Mouse (Mus musculus): Measurements from ENCODE around the gene Grin2a. TPM values are rescaled to one million over a fixed set of nuclear protein-coding genes. Genes with fewer than 3 reads are reported as not detected.

Grin2a gene
- polyA plus RNA-seq, 1 experiment from 2014 or later: 1.0 TPM

- no peak for DNase-seq (ENCODE audit: low spot score)
- no peaks in the 10 kb centered on the region for H3K27me3 ChIP-seq (ENCODE audit: control insufficient read depth, insufficient read depth, low read length)
- 87% methylated on average over 5 of the region's 5 CpGs for WGBS
Observed at GRCm38 (mm10) chr16:9535196-9535595, 460.2 kb downstream of the Grin2a start.

DNA sequence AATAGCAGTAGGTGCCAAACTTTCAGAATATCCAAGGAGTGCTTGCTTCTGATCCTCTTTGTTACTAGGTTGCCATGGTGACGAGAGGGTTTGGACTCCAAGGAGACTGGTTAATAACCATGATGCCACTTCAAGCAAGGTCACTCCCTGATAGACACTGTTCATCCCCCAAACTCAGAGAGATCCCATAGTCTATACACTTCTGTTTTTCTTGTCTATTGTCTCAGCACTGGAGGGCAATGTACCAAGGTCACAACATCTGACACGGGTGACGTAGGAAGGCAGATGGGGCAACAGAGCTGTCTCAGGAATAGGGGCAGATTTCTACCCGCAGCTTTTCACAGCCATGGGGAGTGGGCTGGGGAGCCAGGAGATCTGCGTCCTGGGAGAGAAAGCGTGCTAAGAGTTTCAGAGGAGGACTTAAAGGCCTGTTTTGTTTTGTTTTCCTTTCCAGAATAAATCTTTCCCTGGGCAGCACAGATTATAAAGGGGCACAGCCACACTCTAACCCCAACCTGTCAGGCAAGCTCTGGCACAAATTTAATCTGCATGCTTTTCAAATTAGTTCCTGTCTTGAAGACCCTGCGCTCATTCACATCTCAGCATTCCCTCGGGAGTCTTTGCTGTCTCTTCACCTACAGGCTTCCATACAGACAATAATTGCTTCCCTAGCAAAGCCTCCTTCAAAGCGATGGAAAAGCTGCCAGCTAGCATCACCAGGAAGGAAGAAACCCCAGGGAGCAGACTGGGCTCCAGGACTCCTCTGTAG, 461.6 kb downstream of the Grin2a start:
- no peaks in the 10 kb centered on the region for H3K27me3 ChIP-seq (ENCODE audit: control insufficient read depth, insufficient read depth, low read length)
- no peak overlapping the region for H3K27ac ChIP-seq (ENCODE audit: low read depth, low read length)
- no peaks in the 10 kb centered on the region for H3K9me3 ChIP-seq (ENCODE audit: control insufficient read depth, low read length)
- no peak overlapping the region for H3K9ac ChIP-seq (ENCODE audit: low read length)
- H3K4me2 ChIP-seq (ENCODE audit: low read depth): no peak overlapping the region
- H3K4me1 ChIP-seq (ENCODE audit: control insufficient read depth, insufficient read depth, low read length): no peaks in the 10 kb centered on the region
- peak; percentile 31 for DNase-seq (ENCODE audit: low spot score)
- no peaks in the 10 kb centered on the region for H3K36me3 ChIP-seq (ENCODE audit: control insufficient read depth, insufficient read depth, low read length)
- no peak overlapping the region for H3K4me3 ChIP-seq (ENCODE audit: low read depth, low read length)
- ATAC-seq (ENCODE audit: insufficient read depth, low FRiP score, low TSS enrichment): peak; percentile 85
- WGBS: 32% methylated on average over 9 of the region's 9 CpGs

More at GRCm38 (mm10) chr16:9535196-9535595, 460.2 kb downstream of the Grin2a start:
- no peak overlapping the region for H3K9ac ChIP-seq (ENCODE audit: low read length)
- no peaks in the 10 kb centered on the region for H3K9me3 ChIP-seq (ENCODE audit: control insufficient read depth, low read length)
- H3K27ac ChIP-seq (ENCODE audit: low read depth, low read length): no peak overlapping the region
- H3K4me1 ChIP-seq (ENCODE audit: control insufficient read depth, insufficient read depth, low read length): no peaks in the 10 kb centered on the region
- ATAC-seq (ENCODE audit: insufficient read depth, low FRiP score, low TSS enrichment): no peak
- H3K4me2 ChIP-seq (ENCODE audit: low read depth): no peak overlapping the region
- no peaks in the 10 kb centered on the region for H3K36me3 ChIP-seq (ENCODE audit: control insufficient read depth, insufficient read depth, low read length)
- no peak overlapping the region for H3K4me3 ChIP-seq (ENCODE audit: low read depth, low read length)

DNA sequence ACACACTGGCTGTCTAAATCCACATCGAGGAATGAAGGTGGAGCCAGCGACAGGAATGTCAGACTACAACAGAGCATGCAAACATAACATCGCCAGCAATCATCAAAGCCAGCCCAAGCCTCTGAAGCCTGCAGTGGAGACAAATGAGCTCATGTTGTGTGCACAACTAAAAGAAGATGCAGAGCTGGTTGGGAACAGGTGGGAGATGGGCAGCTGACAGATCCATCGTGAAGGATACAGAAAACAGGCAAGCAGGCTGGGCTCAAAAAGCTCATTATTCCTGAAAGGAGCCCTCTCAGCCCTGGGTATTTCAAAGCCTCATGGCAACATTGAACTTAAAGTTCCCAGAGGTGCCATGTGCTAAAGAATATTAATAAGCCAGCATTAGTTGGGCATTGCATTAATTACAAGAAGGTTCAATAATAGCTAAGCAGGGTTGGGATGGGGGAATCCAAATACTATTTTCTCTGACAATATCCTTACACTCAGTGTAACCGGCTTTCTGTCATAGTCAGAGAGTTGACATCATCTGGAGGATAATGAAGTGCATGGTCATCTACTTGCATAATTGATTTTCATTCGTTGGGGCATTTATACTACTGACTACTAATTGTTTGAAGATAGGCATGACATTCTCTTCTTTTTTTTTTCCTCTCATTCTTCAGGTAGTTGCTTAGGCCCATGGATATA, 462.4 kb downstream of the Grin2a start:
- Histone ChIP-seq H3K4me3 (ENCODE audit: low read depth, low read length) (no peak overlapping the region), H3K4me2 (ENCODE audit: low read depth) (no peak overlapping the region), H3K27me3 (ENCODE audit: control insufficient read depth, insufficient read depth, low read length) (no peaks in the 10 kb centered on the region), H3K27ac (ENCODE audit: low read depth, low read length) (no peak overlapping the region), H3K4me1 (ENCODE audit: control insufficient read depth, insufficient read depth, low read length) (no peaks in the 10 kb centered on the region), H3K9me3 (ENCODE audit: control insufficient read depth, low read length) (no peaks in the 10 kb centered on the region), H3K9ac (ENCODE audit: low read length) (no peak overlapping the region), H3K36me3 (ENCODE audit: control insufficient read depth, insufficient read depth, low read length) (no peaks in the 10 kb centered on the region)
- DNase-seq (ENCODE audit: low spot score): no peak
- 0 out of 2 replicates have a peak, but pooled peaks have one; percentile 18 for ATAC-seq (ENCODE audit: insufficient read depth, low FRiP score, low TSS enrichment)
- WGBS: 62% methylated on average over 6 of the region's 6 CpGs

DNA sequence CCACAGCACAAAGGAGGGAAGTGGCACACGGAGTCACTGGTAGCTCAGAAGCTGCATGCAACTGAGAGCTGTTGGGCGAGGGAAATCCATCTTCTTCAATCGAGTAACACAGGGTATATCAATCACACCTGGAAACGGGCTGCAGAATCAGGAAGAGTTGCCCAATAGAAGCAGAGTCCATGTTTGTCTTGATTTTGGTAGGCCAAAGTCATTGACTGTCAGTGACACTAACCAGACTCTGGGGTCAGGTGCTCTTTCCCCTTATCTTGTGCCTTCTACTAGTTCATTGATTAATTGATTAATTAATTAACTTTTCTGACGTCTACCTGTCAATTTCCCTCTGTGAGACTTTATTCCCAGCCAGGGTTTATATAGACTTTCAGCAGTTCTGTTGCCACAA, 468.1 kb downstream of the Grin2a start:
- H3K27me3 ChIP-seq (ENCODE audit: control insufficient read depth, insufficient read depth, low read length): no peaks in the 10 kb centered on the region
- H3K9me3 ChIP-seq (ENCODE audit: control insufficient read depth, low read length): no peaks in the 10 kb centered on the region
- no peak overlapping the region for H3K4me3 ChIP-seq (ENCODE audit: low read depth, low read length)
- no peak overlapping the region for H3K4me2 ChIP-seq (ENCODE audit: low read depth)
- no peak overlapping the region for H3K27ac ChIP-seq (ENCODE audit: low read depth, low read length)
- no peaks in the 10 kb centered on the region for H3K36me3 ChIP-seq (ENCODE audit: control insufficient read depth, insufficient read depth, low read length)
- WGBS: 82% methylated on average over 5 of the region's 5 CpGs
- no peak overlapping the region for H3K9ac ChIP-seq (ENCODE audit: low read length)
- DNase-seq (ENCODE audit: low spot score) (no peak), ATAC-seq (ENCODE audit: insufficient read depth, low FRiP score, low TSS enrichment) (no peak)
- no peaks in the 10 kb centered on the region for H3K4me1 ChIP-seq (ENCODE audit: control insufficient read depth, insufficient read depth, low read length)

GRCm38 (mm10) chr16:9523314-9523713, 472.0 kb downstream of the Grin2a start:
- H3K36me3 ChIP-seq (ENCODE audit: control insufficient read depth, insufficient read depth, low read length): no peaks in the 10 kb centered on the region
- no peak for DNase-seq (ENCODE audit: low spot score)
- no peaks in the 10 kb centered on the region for H3K9me3 ChIP-seq (ENCODE audit: control insufficient read depth, low read length)
- H3K27ac ChIP-seq (ENCODE audit: low read depth, low read length): no peak overlapping the region
- ATAC-seq (ENCODE audit: insufficient read depth, low FRiP score, low TSS enrichment): no peak
- H3K4me2 ChIP-seq (ENCODE audit: low read depth): no peak overlapping the region
- no peaks in the 10 kb centered on the region for H3K27me3 ChIP-seq (ENCODE audit: control insufficient read depth, insufficient read depth, low read length)
- H3K4me1 ChIP-seq (ENCODE audit: control insufficient read depth, insufficient read depth, low read length): no peaks in the 10 kb centered on the region
- H3K4me3 ChIP-seq (ENCODE audit: low read depth, low read length): no peak overlapping the region
- no peak overlapping the region for H3K9ac ChIP-seq (ENCODE audit: low read length)

Other genes starting within 250 kb of the Grin2a start
- not detected in 2 replicates for gene Rpl39l, start 174.7 kb upstream of the Grin2a start, polyA plus RNA-seq (2014; fragmentation: Nextera tagmentation; extraction: Ambion mirVana)
- gene Atf7ip2, start 197.2 kb upstream of the Grin2a start, polyA plus RNA-seq (2014; fragmentation: Nextera tagmentation; extraction: Ambion mirVana): 0.90 and 1.1 TPM in 2 replicates